In the genomic region with DNA sequence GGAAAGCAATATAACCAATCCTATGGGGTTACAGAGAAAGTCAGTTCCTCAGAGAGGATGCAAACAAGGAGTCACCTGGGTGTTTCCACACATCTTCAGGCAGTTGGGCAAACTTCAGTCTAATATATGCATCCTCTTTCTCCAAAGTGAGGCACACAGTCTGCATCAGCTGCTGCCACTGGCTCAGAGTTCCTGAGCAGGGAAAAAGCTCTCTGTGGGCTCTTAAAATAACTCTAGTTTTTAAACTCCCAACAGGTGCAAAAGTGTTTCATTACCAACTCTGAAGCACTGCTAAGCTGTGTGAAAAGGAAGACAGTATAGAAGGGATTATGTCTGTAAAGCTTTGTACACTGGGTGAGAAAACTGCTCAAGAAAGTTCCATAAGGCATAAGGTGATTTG, we compare ENCODE assay signal across 34 mouse cellular contexts.
"Had no signal": no experiment of that assay in that cellular context is flagged by ENCODE, and none has a peak within 500 bp of the region (broad histone marks: within the 10 kb centered on the region; RNA-seq: fewer than 3 reads in every experiment).

No protein-coding gene starts in this region.

- H3K4me2 ChIP-seq: heart, embryonic 12.5 days; heart, embryonic 13.5 days; heart, embryonic 15.5 days; hindbrain, embryonic 12.5 days; hindbrain, embryonic 13.5 days; hindbrain, embryonic 14.5 days; hindbrain, embryonic 15.5 days; intestine, embryonic 15.5 days; kidney, embryonic 15.5 days had no signal

- H3K36me3 ChIP-seq: heart, embryonic 12.5 days; heart, embryonic 13.5 days; heart, embryonic 15.5 days; hindbrain, embryonic 10.5 days; hindbrain, embryonic 12.5 days; hindbrain, embryonic 13.5 days; hindbrain, embryonic 15.5 days; intestine, embryonic 15.5 days; kidney, embryonic 15.5 days had no signal

- H3K9ac ChIP-seq: heart, embryonic 12.5 days; heart, embryonic 13.5 days; heart, embryonic 15.5 days; hindbrain, embryonic 12.5 days; hindbrain, embryonic 13.5 days; hindbrain, embryonic 14.5 days; hindbrain, embryonic 15.5 days; intestine, embryonic 15.5 days; kidney, embryonic 15.5 days had no signal

- H3K4me3 ChIP-seq: heart, embryonic 12.5 days; heart, embryonic 13.5 days; heart, embryonic 15.5 days; hindbrain, embryonic 10.5 days; hindbrain, embryonic 12.5 days; hindbrain, embryonic 13.5 days; hindbrain, embryonic 15.5 days; intestine, embryonic 15.5 days; kidney, embryonic 15.5 days; layer of hippocampus, adult 2 months; left cerebral cortex, adult 2 months had no signal

- DNase-seq: heart, postnatal 10 days; heart, postnatal 14 days; heart, postnatal 36 days; heart, postnatal 4 days; kidney, adult 11 months; kidney, adult 18-20 months; kidney, adult 2 months; kidney, adult 8-10 months; kidney, adult 9 months; kidney, postnatal 10 days; kidney, postnatal 14 days; kidney, postnatal 25 days; kidney, postnatal 36 days; kidney, postnatal 4 days; layer of hippocampus, adult 9-11 months; layer of hippocampus, postnatal 36 days had no signal

- ATAC-seq: hindbrain, embryonic 16.5 days; hindbrain, postnatal 0 days; inflammation-experienced regulatory T-cells, adult 6 months; intestine, embryonic 15.5 days; intestine, embryonic 16.5 days; intestine, postnatal 0 days had no signal

- H3K27me3 ChIP-seq: heart, embryonic 12.5 days; heart, embryonic 13.5 days; heart, embryonic 15.5 days; hindbrain, embryonic 12.5 days; hindbrain, embryonic 13.5 days; hindbrain, embryonic 15.5 days; intestine, embryonic 15.5 days; kidney, embryonic 15.5 days had no signal

- H3K27ac ChIP-seq: heart, embryonic 13.5 days; heart, embryonic 15.5 days; hindbrain, embryonic 10.5 days; hindbrain, embryonic 12.5 days; hindbrain, embryonic 13.5 days; hindbrain, embryonic 14.5 days; hindbrain, embryonic 15.5 days; hindbrain, postnatal 0 days; intestine, embryonic 15.5 days; kidney, embryonic 15.5 days; kidney, postnatal 0 days; layer of hippocampus, adult 2 months; left cerebral cortex, adult 2 months had no signal

- H3K4me1 ChIP-seq: heart, embryonic 12.5 days; heart, embryonic 13.5 days; heart, embryonic 15.5 days; hindbrain, embryonic 10.5 days; hindbrain, embryonic 12.5 days; hindbrain, embryonic 13.5 days; hindbrain, embryonic 15.5 days; intestine, embryonic 15.5 days; kidney, embryonic 15.5 days had no signal

- H3K9me3 ChIP-seq: heart, embryonic 12.5 days; heart, embryonic 13.5 days; heart, embryonic 15.5 days; hindbrain, embryonic 10.5 days; hindbrain, embryonic 12.5 days; hindbrain, embryonic 13.5 days; hindbrain, embryonic 15.5 days; intestine, embryonic 15.5 days; kidney, embryonic 15.5 days had no signal
